Mouse (Mus musculus): ENCODE data around the gene Amelx.

Amelx gene

GRCm38 (mm10) chrX:169187100-169187499 lies at the start of gene Amelx:
TSS of gene Amelx (minus strand) at chrX:169187200.
- DNase-seq, result no peak

- no peak for DNase-seq
Observed at GRCm38 (mm10) chrX:169222357-169223062, 35.5 kb upstream of the Amelx start.

- DNase-seq, result no peak
Observed at GRCm38 (mm10) chrX:169220064-169220463, 33.1 kb upstream of the Amelx start.

GRCm38 (mm10) chrX:169210019-169210418 lies 23.0 kb upstream of the Amelx start:
- no peak for DNase-seq

GRCm38 (mm10) chrX:169178634-169179033 lies 8.4 kb downstream of the Amelx start:
- DNase-seq, result no peak

- DNase-seq, result peak; percentile 24
Observed at GRCm38 (mm10) chrX:169173796-169174195, 13.2 kb downstream of the Amelx start.

- no peak for DNase-seq
Observed at GRCm38 (mm10) chrX:169170981-169171380, 16.0 kb downstream of the Amelx start.

GRCm38 (mm10) chrX:169158385-169158784 lies 28.6 kb downstream of the Amelx start:
- DNase-seq, result no peak

GRCm38 (mm10) chrX:169153805-169154204 lies 33.2 kb downstream of the Amelx start:
- no peak for DNase-seq

- no peak for DNase-seq
Observed at GRCm38 (mm10) chrX:169140467-169140866, 46.5 kb downstream of the Amelx start.

GRCm38 (mm10) chrX:169139758-169140157 lies 47.2 kb downstream of the Amelx start:
- no peak for DNase-seq
